Mouse (Mus musculus): ENCODE results near the gene Nlgn1.

DNA sequence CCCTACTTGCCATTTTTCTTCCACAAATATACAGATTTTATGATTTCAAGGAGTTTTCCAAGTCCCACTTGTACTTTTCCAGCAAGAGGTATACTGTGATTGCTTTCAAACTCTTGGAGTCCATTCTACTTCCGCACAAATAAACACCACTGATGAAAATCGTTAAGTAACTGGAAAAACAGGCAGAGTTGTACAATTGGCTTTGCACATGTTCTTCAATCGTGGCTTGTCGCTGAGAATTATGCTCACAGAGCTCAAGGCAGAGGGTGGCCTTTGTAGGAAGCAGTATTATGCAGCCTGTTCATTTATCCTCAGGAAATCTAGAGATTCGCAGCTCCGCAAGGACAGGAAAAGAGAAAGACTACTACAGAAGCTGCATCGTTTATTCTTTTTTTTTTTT, 225.9 kb downstream of the Nlgn1 start:
- TF ChIP-seq CTCF (conservative IDR thresholded peaks at IDR 0.05; ENCODE audit: low read length): no peak
- no peak for TF ChIP-seq POU5F1 (IDR thresholded peaks at IDR 0.05; ENCODE audit: borderline replicate concordance, low read length)
- TF ChIP-seq NANOG (IDR thresholded peaks at IDR 0.05; ENCODE audit: borderline replicate concordance, low read length): no peak
